Mouse (Mus musculus): ENCODE results near the gene Tbpl1.

GRCm38 (mm10) chr10:22674176-22674575 lies 57.6 kb downstream of the Tbpl1 start:
- no peak for TF ChIP-seq POLR2A (IDR thresholded peaks at IDR 0.05; ENCODE audit: borderline replicate concordance, low read depth, low read length)
- TF ChIP-seq CTCF (IDR thresholded peaks at IDR 0.05; ENCODE audit: low read depth, low read length) = no peak
